Mouse (Mus musculus) retina, postnatal 1 day (tissue): ENCODE measurements at regions not wholly inside any gene's neighbourhood (a gene's known extent, or its start where the extent isn't known, plus 50 kb on each side); places are given as distances from the start of the nearest gene placed in this dataset.

Experiments
- DNase-seq: peaks from one replicate; pipeline ENCODE4 v3.0.0-alpha.2; 2012

- no peak for DNase-seq
Measured at GRCm38 (mm10) chr12:67471666-67472065, 249.3 kb upstream of the Mdga2 start.

- peak; percentile 60 for DNase-seq
Measured at GRCm38 (mm10) chr12:67471001-67471400, 248.7 kb upstream of the Mdga2 start.

- no peak for DNase-seq
Measured at GRCm38 (mm10) chr12:67449109-67449508, 226.8 kb upstream of the Mdga2 start.

GRCm38 (mm10) chr12:67430318-67430950 is 208.1 kb upstream of the Mdga2 start:
- peak; percentile 58 for DNase-seq

GRCm38 (mm10) chr12:67426801-67427200 is 204.5 kb upstream of the Mdga2 start:
- peak; percentile 83 for DNase-seq

GRCm38 (mm10) chr12:67399537-67399936 is 177.2 kb upstream of the Mdga2 start:
- no peak for DNase-seq

GRCm38 (mm10) chr12:67374530-67374929 is 152.2 kb upstream of the Mdga2 start:
- no peak for DNase-seq

- peak; percentile 28 for DNase-seq
Measured at GRCm38 (mm10) chr12:67348551-67348950, 126.2 kb upstream of the Mdga2 start.

- no peak for DNase-seq
Measured at GRCm38 (mm10) chr12:67332483-67332998, 110.2 kb upstream of the Mdga2 start.

GRCm38 (mm10) chr12:67326326-67326725 is 104.0 kb upstream of the Mdga2 start:
- no peak for DNase-seq

GRCm38 (mm10) chr12:67325799-67326198 is 103.5 kb upstream of the Mdga2 start:
- no peak for DNase-seq

GRCm38 (mm10) chr12:67325335-67325734 is 103.0 kb upstream of the Mdga2 start:
- no peak for DNase-seq

GRCm38 (mm10) chr12:67318687-67319086 is 96.3 kb upstream of the Mdga2 start:
- DNase-seq = no peak

- DNase-seq = no peak
Measured at GRCm38 (mm10) chr12:67300245-67300644, 77.9 kb upstream of the Mdga2 start.

- DNase-seq = no peak
Measured at GRCm38 (mm10) chr12:67290054-67290453, 67.7 kb upstream of the Mdga2 start.

GRCm38 (mm10) chr12:67272863-67273262 is 50.5 kb upstream of the Mdga2 start:
- no peak for DNase-seq

GRCm38 (mm10) chr12:67272329-67272728 is 50.0 kb upstream of the Mdga2 start:
- peak; percentile 11 for DNase-seq
